Mouse (Mus musculus) common myeloid progenitor, adult 5-6 weeks (primary cell): ENCODE measurements around the gene Zfp935. TPM values are rescaled to one million over a fixed set of nuclear protein-coding genes. Genes with fewer than 3 reads are reported as not detected.
"Not testable (repeated sequence)": the region's sequence is repeated elsewhere in the genome, so short reads cannot be mapped to it uniquely, and the experiment has no call there.

Experiments
- ATAC-seq: replicated peaks from 2 replicates; pipeline ENCODE4 v1.8.0; 2016; ENCODE audit warnings: low read depth, mild to moderate bottlenecking, moderate TSS enrichment, inconsistent platforms; ENCODE audit not compliant: poor library complexity, severe bottlenecking
- total RNA-seq: library from RNA; stranded (forward); fragments of 200-1000, 187-1606 nt; gene quantifications from 2 replicates; pipeline ENCODE4 v1.2.3, GENCODE M21; 2017

Gene Zfp935
- total RNA-seq = not detected in 2 replicates

- peak; percentile 79 for ATAC-seq
These were observed at the start of gene Zfp935 for GRCm38 (mm10) chr13:62558189-62559110. Gene Zfp935, minus strand, starts transcription at chr13:62558511.

GRCm38 (mm10) chr13:62571099-62571498 is 12.8 kb upstream of the Zfp935 start, which contains the start of gene Zfp934:
Gene Zfp934, minus strand, starts transcription at chr13:62571199.
- ATAC-seq = not testable (repeated sequence)

- not testable (repeated sequence) for ATAC-seq
These were observed 3.4 kb upstream of the Zfp935 start for GRCm38 (mm10) chr13:62561696-62562095.

GRCm38 (mm10) chr13:62530129-62530528 is 28.2 kb downstream of the Zfp935 start:
- not testable (repeated sequence) for ATAC-seq

GRCm38 (mm10) chr13:62510641-62511420 is 47.5 kb downstream of the Zfp935 start:
- not testable (repeated sequence) for ATAC-seq

GRCm38 (mm10) chr13:62472661-62473060 is 85.7 kb downstream of the Zfp935 start:
- not testable (repeated sequence) for ATAC-seq

- peak; percentile 76 for ATAC-seq
These were observed 88.4 kb downstream of the Zfp935 start for GRCm38 (mm10) chr13:62469947-62470346.

- ATAC-seq = peak; percentile 100
These were observed 91.6 kb downstream of the Zfp935 start, which contains the start of gene Gm49359 for GRCm38 (mm10) chr13:62466424-62467334. Gene Gm49359, minus strand, starts transcription at chr13:62466832.

Other genes starting within 250 kb of the Zfp935 start
- gene Gm3604, start 175.3 kb downstream of the Zfp935 start, total RNA-seq = 12.5 and 19.4 TPM in 2 replicates
- gene Gm49359, start 91.7 kb downstream of the Zfp935 start, total RNA-seq = 5.9 and 8.3 TPM in 2 replicates
- gene Zfp934, start 12.7 kb upstream of the Zfp935 start, total RNA-seq = 7.4 and 17.7 TPM in 2 replicates
- 8.9 and 18.6 TPM in 2 replicates for gene 6720489N17Rik, start 65.7 kb upstream of the Zfp935 start, total RNA-seq
- 44.7 and 62.6 TPM in 2 replicates for gene Platr25, start 202.2 kb upstream of the Zfp935 start, total RNA-seq
- 5.9 and 8.5 TPM in 2 replicates for gene Gm5141, start 227.3 kb upstream of the Zfp935 start, total RNA-seq